In genomic region chr5:121444870-121445269, GRCm38 (mm10) we compare ENCODE assay signal across 1 mouse cellular context.
TF ChIP-seq lines count a peak whose summit lies in the region.

No protein-coding gene starts in this region.

TF ChIP-seq in MEL, 35 proteins besides CTCF, POLR2A, EP300 and RAD21 (continued from another document):
- TF ChIP-seq CHD2 (IDR thresholded peaks at IDR 0.05; ENCODE audit: low read length), result no peak
- TF ChIP-seq MAX (IDR thresholded peaks at IDR 0.05; ENCODE audit: low read length), result no peak
